Mouse (Mus musculus): Measurements from ENCODE around the gene Pfkp.

Gene Pfkp

DNA sequence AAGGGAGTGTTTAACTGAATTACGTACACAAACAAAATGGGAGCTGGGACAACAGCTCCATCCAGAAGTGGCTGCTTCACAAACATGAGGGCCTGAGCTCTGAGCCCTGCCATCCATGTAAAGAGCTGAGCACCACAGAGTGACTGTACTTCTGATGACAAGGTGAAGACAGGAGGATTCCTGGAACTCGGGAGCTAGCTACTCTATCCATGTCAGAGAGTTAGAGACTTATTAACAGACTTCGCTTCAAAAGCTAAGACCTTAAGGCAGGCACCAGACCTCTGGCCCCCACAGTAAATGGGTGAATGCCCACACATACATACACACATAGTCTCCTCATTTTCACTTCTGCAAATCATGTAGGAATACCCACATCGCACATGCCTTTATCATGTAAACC is 11.6 kb downstream of the Pfkp start:
- no peak for DNase-seq (ENCODE audit: low spot score)

DNA sequence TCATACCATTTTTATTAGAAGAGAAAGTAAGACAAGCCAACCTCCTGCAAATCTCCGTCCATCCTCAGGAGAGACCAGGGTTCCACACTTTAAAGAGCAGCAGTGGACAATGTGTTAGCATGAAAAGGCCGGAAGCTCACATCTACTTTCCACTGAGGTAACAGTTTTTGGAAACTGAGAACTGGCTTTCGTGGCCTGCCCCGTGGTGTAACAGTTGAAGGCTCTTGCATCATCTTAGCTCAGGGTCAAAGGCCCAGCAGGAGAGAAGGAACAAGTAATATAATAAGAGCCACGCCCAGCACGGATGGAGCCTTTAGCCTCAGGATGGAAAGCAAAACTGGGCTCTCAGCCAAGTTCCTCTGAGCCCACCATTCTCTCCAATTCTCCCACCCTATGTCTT is 12.1 kb downstream of the Pfkp start:
- DNase-seq (ENCODE audit: low spot score), result no peak

DNA sequence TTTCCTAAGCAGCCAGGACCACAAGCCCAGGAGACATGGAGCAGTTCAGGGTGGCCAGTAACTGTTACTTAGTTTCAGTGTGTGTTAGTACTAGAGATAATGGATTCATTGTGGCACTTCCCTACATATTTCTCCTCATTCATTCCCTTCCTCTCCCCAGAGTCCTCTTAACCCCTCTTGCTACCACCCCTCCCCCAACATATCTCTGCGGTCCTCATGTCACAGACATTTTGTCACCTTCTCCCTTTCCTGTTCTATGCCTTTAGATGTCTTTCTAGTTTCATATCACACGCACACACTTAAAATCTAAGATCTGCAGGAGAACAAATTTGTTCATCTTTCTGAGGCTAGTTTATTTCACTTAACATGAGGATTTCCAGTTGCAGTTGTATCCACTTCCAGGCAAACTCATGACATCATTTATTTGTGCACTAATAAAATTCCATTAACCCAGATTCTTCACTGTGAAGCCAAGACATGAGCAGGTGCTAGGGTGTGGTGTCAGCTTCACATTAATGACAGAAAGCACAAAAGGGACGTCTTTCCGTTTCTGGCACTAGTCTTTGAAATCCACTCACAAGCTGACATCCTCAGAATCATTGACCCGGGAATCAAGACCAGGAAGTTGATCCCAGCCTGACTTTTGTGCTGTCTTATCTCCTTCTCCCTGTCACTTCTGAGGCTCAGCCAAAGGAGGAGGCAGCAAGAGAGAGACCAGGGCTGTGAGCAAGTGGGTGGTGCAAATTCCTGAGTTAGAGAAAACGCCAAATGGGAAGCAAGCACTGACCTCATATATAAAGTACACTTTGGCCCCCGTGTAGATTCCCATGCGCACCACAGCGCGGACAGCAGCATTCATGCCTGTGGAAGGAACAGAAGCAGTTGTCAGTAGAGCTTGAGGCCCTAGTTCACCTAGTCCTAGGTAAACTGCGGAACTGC is 13.2 kb downstream of the Pfkp start:
- no peak for DNase-seq (ENCODE audit: low spot score)

DNA sequence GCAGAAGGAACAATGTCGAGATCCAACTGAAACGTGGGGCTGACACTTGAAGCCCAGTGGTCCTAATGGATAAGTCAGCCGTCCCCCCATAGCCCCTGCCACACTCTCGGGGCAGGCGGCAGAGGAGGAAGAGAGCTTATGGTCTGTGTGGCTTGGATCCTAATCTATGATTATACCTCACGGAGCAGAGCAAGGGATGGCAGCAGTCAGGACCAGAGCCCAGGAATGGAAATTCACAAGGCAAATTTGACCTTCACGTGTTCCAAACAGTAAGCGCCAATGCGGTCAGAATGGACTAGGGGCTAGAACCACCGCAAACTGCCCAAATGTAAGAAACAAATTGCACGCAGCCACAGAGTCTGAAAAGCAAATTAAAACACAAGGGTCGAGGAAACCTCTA is 14.5 kb downstream of the Pfkp start:
- DNase-seq (ENCODE audit: low spot score), result no peak

DNA sequence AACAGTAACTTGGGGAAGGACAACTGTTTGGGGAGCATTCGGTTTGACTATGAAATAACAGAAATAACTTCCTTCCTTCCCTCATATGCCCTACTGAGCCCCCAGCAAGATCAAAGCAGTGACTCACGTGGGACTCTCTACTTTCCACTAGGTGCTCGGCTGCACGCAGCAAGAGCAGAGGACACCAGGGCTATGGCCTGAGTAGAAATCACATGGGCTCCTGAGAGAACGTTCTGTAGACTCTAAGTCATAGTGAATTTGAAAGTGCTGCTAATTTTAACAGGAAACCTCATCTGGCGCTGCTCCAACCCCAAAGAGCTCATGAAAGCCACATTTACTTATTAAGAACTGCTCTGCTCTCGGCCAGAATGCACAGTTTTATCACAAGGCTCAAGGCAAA is 15.1 kb downstream of the Pfkp start:
- DNase-seq (ENCODE audit: low spot score), result no peak

DNA sequence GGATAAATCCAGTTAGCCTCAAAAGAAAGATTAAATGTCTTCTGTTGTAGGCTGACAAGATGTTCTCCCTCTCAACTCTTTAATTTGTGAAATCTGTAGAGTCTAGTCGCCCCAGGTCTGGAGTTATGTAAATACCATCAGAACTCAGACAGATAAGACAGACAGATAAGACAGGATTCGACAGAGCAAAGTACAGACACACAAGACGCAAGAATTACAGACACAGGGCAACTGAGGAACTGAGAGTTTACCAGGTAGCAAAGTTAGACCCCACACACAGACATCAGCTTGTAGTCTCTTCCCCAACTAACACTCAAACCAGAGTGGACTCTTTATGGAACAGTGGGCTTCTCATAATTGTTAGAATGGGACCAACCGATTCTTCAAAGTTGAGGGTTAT is 15.6 kb downstream of the Pfkp start:
- no peak for DNase-seq (ENCODE audit: low spot score)

DNA sequence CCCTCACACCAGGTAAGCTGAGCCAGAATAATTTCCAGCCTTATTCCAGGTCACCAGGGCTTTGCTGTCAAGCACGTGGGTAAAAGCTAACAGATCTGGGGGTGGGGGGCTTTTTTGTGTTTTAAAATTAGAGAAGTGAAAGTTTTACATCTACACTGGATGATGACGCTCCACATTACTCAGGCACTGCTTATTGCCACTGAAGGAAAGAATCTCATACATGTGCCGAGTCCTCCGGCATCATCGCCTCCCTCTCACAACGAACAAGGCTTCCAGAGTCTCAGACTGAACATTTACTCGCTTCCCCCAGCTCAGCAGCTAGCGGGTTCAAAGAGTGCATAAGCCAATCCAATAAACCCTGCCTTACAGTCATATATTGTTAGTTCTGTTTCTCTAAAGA is 16.1 kb downstream of the Pfkp start:
- no peak for DNase-seq (ENCODE audit: low spot score)

DNA sequence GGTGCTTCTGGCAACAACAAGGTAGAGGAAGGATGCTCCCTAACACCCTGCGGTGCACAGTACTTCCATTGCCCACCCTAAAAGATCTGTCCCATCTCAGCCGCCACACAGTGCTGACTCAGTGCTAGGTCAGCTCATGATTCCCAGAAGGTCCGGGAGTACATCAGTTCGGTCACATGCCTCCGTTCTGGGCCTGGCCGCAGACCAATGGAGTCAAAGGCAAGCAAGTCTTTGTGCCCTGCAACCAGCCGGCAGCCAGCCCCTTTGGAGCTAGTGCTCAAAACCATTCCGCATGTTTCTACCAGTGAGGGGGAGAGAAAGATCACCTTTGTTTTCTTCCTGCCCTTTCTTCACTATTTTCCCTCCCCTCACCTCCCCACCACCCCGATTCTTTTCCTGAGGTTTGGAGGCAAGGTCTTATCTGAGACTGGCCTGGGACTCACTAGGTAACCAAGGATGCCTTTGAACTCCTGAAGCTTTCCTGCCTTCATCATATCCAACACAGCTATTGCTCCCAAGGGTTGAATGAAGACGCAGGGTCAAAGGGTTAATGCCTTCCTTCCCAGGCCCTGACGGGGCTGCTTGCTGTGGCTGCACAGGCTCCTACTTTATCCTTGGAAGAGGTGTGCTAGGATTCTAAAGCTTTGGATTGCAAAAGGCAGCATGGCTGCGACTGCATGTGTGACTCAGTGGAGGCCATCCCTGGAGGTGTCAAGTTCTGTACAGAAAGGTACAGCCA is 16.6 kb downstream of the Pfkp start:
- DNase-seq (ENCODE audit: low spot score), result no peak

DNA sequence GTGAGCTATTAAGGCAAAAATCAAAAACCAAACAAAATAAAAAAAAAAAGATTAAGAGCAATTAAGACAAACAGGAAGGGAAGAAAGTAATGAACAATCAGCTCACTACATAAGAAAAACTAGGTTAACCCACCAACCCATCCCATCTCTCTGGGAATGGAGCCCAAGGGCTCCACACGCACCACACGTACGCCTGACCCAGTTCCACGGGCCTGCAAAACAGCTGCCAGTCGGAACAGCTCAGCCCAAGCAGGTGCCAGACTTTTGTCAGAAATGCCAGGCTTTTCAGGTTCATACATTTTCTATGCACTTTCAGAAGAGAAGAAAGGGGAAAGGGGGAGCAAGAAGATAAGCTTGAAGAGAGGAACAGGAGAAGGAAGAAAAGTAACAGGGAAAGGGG is 17.9 kb downstream of the Pfkp start:
- DNase-seq (ENCODE audit: low spot score), result no peak

DNA sequence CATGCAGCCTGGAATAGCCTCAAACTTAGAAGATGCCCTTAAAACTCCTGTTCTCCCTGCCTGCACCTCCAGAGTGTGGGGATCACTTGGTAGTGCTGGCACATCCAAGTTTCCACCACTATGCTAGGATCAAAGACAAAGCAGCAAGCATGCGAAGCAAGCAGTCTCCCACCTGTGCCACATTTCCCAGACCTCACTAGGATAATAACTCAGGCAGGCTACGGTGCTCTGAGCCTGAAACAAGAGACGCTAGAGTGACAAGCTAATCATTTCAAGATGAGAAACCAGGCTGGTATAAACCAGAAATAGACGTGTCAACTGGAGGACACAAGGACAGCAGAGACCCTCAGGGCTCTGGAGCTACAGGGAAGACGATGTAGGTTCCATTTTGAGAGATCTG is 18.6 kb downstream of the Pfkp start:
- no peak for DNase-seq (ENCODE audit: low spot score)

DNA sequence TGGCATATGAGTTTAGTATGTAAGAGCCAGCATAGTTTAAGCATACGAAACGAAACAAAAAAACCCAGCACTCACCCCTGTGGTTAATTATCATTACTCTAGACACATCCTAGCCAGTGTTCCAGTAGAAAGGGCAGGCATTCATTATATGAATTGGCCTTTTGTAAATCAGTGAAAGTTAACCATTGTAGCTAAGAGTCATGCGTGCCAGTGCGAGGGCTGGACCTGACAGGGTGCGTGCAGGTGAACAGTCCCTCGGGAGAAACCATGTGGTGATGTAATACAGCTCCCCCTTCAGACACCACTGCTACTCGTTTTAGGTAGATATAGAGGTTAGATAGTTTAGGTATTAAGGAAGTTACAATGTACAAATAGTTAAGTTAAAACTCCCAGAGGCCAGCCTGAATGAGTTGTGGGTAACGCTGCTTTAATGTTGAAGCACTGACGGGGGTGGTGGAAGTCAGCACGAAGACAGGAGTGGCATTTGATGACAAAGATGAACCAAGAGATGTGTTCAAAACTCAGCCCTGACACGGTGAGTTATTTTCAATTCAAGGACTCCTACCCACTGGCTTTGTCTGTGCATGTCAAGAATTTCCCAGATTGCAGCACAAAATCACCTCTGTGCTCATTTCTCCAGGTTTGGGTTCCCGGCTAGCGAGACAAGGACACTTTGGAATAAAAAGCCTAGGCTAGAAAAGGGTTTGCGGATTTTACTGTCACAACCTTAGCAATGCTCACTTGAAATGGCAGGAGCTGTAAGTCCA is 19.4 kb downstream of the Pfkp start:
- DNase-seq (ENCODE audit: low spot score), result no peak

DNA sequence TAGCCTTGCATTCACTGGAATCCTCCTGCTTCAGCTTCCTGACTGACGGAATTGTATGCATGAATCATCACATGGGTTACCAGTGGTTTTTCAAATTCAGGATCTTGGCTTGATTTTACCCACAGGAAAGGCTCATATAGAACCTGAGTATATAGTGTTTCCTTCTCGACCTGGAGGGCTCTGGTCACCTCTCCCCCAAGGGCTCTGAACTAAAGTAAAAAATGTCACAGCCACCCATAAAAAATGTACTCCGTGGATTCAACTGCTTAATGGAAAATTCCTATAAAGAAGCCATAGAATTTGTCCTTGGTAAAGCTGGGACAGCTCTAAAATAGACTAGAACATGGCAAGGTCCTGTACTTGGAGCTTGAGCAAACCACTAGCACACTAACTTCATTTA is 20.3 kb downstream of the Pfkp start:
- no peak for DNase-seq (ENCODE audit: low spot score)

DNA sequence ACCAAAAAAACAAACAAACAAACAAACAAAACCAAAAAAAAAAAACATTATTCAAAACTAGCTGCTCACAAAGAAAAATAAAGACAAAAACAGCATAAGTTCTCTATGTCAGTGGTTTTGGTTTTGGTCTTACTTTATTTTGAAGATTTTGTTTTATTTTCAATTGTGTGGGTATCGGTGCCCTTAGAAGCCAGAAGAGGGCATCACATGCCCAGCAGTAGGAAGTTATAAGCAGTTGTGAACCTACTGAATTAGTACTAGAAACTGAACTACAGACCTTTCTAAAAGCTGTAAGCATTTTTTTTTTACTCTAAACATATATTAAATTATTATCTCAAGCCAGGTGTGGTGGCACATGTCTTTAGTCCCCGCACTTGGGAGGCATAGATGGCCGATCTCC is 21.2 kb downstream of the Pfkp start:
- no peak for DNase-seq (ENCODE audit: low spot score)

DNA sequence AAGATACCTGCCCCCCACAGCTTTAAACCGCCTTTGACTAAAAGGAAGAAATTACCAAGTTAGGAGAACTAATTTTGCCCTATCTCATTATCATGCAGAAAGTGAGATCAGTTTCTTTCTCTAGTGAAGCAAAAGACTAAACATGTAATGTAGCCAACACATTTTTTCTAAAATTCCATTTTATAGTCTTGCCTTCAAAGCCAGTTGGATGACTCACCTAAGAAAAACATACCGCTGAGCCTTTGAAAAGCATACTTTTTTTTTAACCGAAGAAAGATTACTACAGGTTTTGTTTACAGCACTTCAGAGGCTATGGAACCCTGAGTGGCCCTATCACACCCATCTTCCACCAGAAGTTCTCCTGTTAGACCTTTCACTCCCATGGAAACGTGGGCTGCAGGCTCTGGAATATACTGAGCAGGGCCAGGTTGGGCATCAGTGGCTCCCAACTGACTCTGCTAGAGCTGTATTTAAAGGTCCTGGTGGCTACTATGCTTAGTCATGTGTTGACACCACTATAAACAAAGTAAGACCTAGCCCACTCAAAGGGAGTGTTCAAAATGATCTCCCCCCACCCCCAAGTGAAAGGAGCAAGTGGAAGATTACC is 22.0 kb downstream of the Pfkp start:
- DNase-seq (ENCODE audit: low spot score), result no peak

DNA sequence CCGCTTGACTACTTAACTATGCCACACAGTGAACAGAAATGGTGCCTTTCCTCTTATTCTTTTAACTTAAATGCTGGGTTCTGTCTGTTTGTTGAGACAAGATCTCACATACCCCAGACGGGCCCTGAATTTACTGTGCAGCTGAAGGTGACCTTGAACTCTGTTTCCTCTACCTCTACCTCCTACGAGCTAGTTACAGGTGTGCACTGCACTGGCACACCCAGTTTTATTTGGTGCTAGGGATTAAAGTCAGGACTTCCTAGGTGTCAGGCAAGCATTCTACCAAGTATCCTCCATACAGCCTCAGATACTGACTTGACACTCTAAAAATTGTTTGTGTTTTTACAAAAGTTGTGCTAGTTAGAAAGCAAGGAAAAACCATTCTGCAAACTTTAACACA is 22.6 kb downstream of the Pfkp start:
- DNase-seq (ENCODE audit: low spot score), result no peak

DNA sequence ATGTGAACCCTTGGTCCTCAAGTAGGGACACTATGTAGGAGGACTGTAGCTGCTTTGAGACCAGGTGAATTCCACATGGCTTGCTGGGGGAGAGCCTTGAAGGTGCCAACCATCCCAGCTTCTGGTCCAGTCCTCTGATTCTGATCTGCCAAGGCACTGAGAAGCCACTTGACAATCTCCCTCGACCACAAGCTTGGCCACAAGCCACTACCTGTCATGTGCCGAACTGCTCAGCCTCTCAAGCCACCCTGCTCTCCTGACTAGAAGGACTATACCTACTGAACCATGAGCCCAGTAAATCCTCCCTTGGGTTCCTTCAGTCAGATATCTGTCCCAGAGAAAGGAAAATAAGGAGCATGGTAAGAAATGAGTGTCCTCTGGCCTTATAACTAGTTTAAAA is 24.0 kb downstream of the Pfkp start:
- no peak for DNase-seq (ENCODE audit: low spot score)

DNA sequence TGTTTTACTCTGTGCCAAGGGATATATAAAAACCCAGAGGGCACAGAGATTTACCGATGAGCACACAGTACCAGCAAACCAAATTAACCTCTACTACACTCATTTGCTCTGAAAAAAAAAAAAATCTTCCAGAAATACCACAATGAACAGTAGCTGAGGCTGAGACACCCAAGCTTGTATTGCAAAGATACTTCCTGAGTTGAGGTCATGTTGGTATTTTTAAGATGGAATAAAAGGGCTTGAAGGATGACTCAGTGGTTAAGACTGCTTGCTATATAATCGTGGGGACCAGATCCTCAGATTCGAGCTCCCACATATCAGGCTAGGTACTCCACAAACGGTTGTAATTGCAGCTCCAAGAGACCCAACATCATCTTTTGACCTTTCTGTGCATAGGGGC is 24.5 kb downstream of the Pfkp start:
- no peak for DNase-seq (ENCODE audit: low spot score)

DNA sequence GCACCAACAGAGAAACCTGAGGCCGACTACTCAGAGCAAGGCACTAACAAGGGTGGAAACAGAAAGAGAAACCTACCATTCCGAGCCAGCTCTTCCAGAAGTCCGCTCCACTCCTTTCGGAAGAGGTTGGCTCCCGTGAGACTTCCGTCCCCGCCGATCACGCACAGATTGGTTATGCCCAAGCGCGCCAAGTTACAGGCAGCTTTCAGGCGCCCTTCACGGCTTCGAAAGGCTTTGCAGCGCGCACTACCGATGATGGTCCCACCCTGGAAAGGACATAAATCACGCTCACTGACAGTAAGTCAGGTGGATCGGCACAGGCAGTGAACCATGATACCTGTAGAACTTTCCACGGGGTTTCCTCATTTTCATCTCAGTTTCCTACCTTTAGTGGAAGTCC is 26.7 kb downstream of the Pfkp start:
- no peak for DNase-seq (ENCODE audit: low spot score)

DNA sequence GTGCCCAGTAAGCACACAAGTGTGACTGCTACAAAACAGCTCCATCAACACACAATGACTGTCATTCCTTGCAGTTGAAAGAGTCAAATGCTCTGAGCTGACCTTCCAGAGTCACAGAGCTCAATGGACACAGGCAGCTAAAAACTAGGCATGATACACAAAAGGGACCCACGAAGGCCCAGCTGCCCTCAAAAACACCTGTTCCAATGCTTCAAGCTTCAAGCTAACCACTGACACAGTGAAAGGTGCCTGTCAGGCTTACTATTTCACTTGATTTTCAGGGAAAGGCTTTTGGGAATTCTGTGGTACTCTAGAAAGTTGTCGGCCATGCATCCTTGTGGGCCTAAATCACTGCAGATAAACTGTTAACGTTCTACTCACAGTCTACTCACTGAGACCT is 28.3 kb downstream of the Pfkp start:
- no peak for DNase-seq (ENCODE audit: low spot score)

DNA sequence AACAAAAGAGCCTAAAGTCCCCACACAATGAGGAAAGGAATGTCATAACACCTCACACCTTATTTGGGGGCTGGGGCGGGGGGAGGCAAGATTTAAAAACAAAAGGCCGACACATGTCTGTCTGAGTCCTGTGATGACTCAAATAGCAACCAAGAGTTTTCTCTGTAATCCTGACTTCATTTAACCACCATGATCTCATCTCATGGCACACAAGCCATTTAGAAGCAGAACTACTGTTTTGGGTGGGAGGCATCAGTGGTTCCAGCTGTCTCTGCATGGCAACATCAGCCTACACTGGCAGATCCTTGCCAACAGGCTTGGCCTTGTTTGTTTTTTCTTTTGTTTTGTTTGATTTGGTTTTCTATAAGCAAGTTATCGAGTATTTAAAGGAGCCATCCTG is 29.9 kb downstream of the Pfkp start:
- DNase-seq (ENCODE audit: low spot score), result no peak

DNA sequence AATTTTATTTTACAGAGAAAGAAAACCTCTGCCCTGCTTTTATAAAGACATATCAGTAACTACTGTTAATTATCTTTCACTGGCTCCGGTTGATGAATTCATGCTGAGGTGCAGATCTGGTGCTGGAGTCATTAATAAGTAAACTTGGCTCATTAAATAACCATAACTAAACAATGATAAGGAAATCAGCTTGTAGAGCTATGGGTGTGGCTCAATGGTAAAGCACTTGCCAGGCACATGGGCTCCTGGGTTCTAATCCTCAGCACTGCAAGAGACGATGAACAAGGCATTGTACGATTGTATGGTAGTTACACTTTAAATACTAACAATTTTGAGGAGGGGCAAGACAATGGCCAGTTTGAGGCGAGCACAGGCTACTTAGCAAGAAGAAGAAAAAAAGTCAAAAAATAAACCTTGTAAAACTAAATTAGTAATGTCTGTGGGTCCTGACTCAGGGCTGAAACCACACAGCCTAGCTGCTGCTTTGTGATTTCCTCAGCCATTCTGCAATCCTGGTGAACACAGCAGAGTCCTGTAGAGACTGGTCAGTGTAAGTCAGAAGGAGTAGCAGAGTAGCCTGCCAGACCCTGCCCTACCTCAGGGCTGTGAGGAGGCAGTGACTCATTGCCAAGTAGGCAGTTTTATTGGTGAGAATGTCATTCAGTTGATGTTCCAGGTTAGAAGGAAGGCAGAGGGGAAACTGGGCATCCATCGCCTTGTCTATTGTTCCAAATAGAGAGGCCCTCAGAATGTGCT is 34.7 kb downstream of the Pfkp start:
- DNase-seq (ENCODE audit: low spot score), result no peak

Measured in layer of hippocampus, adult 11-12 months (tissue).